Mouse (Mus musculus) megakaryocyte, embryonic 14.5 days (primary cell): ENCODE data around the gene Gpc6. TPM values are rescaled to one million over a fixed set of nuclear protein-coding genes. Genes with fewer than 3 reads are reported as not detected.

Experiments
- H3K27me3 ChIP-seq: replicated peaks from 2 replicates; pipeline ENCODE3; 2012; ENCODE audit warnings: inconsistent platforms
- H3K36me3 ChIP-seq: replicated peaks from 2 replicates; pipeline ENCODE3; 2012; ENCODE audit warnings: low read length, inconsistent platforms, mixed read lengths
- H3K4me1 ChIP-seq: 2 replicates; pipeline ENCODE4 v1.6.1; 2012; ENCODE audit warnings: inconsistent platforms
- H3K4me3 ChIP-seq: replicated peaks from 2 replicates; pipeline ENCODE3; 2012; ENCODE audit warnings: moderate library complexity, mild to moderate bottlenecking, inconsistent platforms
- H3K9me3 ChIP-seq: 2 replicates; pipeline ENCODE4 v1.6.1; 2012; ENCODE audit warnings: inconsistent platforms
- FLI1 ChIP-seq: IDR thresholded peaks from 2 replicates; pipeline ENCODE4 v1.6.1; 2012; ENCODE audit warnings: low read length, inconsistent platforms, mixed read lengths
- GATA1 ChIP-seq: IDR thresholded peaks from 3 replicates; pipeline ENCODE4 v1.6.1; 2012; ENCODE audit warnings: mixed read lengths, low read length, inconsistent platforms, borderline replicate concordance
- polyA plus RNA-seq: library from polyadenylated mRNA; stranded (reverse); fragments of >175 nt; gene quantifications from 2 replicates; pipeline ENCODE4 v1.2.3, GENCODE M21; 2012; ENCODE audit warnings: low replicate concordance; ENCODE audit not compliant: insufficient read depth

Gpc6 gene
- polyA plus RNA-seq, 1 experiment, result not detected

DNA sequence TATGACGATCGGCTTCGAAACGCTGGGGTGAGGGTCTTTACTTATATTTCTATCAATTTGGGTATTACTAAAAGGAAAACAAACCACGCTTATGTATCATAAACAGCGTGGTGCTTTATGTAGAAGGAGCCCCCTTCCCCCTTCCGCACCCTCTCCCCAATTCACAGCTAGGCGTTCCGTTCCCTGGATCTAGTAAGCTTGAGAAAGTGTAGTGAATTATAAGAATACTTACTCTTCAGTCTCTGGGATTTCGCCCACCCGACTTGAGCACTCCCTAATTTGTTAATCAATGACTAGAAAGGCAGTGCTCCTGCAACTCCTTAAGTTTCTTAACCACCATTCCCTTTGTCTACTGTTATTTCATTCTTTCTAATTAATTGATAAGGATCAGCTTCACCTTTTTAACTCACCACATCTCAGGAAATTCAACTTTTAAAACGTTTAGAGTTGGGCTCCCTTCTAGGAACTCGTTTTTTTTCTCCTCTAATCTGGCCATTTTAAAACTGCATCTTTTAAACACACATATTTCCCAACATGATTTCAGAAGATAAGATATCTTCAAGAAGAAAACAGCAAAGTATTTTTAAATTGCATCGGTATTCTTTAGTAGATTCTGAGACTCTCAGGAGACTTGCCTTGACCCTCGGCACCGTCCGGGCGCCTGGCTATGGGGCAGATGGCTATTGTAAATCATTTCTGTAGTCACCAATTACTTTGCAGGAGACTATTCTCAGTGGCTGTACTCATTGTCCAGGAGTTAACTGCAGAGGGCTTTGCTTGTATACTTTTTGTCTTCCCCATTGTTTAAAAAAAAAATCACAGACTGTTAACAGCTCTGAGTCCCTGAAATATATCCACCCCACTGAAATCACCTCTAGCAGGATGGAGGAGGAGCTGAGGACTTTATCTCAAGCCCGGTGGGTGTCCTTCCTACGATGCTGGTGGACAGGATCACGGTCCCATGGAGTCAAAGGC is 2.5 kb downstream of the Gpc6 start:
- TF ChIP-seq GATA1, result no peak
- peaks cover 4% of the 10 kb centered on the region for H3K9me3 ChIP-seq
- peaks cover 46% of the 10 kb centered on the region for H3K27me3 ChIP-seq
- H3K4me3 ChIP-seq, result no peak overlapping the region
- H3K36me3 ChIP-seq, result no peaks in the 10 kb centered on the region
- H3K4me1 ChIP-seq, result peaks cover 19% of the 10 kb centered on the region

DNA sequence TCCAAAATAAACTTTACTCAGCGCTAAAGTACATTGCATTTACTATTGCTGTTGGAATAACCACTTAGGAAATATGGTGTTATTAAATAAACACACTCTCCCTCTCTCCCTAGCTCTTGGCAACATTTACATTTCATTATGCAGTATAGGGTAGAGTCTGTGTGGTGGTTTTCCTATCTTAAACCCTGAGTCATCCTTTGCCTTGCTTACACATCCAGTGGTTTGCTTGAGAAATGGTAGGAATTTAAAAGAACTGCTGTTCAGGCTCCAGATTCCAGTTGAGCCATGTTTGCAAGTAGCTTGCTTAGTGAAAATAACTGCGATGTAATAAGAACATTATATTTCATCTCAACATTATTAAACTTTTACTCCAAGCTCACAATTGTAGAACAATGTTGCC is 3.3 kb downstream of the Gpc6 start:
- H3K27me3 ChIP-seq, result peaks cover 44% of the 10 kb centered on the region
- TF ChIP-seq GATA1 (no peak), FLI1 (no peak)
- no peaks in the 10 kb centered on the region for H3K36me3 ChIP-seq
- no peak overlapping the region for H3K4me3 ChIP-seq
- H3K4me1 ChIP-seq, result peaks cover 19% of the 10 kb centered on the region
- H3K9me3 ChIP-seq, result peaks cover 4% of the 10 kb centered on the region

DNA sequence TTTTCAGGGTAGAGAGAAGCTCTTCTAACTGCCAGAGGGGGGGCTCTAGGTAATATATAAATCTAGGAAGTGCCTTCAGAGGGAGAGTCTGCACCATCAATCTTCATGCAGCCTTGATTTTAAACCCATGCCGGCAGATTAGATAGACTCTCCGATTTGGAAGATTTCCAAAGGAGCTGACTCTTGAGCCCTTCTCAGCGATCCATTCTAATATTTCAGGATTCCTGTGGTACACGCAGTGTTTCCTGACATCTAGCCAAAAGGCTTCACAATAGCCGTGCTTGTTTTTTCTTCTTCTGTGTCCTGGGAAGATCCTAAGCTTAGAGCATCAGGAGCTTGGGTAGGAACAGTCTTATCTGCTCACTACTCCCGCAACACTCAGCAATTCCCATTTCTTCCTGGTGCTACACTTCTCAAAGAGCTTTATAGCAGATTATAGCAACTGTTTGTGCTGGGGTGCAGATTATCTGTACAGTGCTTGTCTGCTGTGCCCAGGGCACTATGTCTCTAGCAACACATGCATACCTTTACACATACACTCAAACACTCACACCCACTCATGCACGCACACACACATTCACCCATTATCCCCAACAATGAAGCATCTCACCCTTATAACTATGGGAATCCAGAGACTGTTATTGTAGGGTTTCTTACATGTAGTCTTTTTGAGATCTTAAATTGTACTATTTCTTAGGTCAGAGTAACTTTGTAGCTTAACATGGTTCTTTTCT is 3.8 kb downstream of the Gpc6 start:
- Histone ChIP-seq H3K9me3 (peaks cover 2% of the 10 kb centered on the region), H3K4me1 (peaks cover 19% of the 10 kb centered on the region), H3K27me3 (peaks cover 42% of the 10 kb centered on the region), H3K4me3 (no peak overlapping the region), H3K36me3 (no peaks in the 10 kb centered on the region)
- no peak for TF ChIP-seq FLI1
- no peak for TF ChIP-seq GATA1

DNA sequence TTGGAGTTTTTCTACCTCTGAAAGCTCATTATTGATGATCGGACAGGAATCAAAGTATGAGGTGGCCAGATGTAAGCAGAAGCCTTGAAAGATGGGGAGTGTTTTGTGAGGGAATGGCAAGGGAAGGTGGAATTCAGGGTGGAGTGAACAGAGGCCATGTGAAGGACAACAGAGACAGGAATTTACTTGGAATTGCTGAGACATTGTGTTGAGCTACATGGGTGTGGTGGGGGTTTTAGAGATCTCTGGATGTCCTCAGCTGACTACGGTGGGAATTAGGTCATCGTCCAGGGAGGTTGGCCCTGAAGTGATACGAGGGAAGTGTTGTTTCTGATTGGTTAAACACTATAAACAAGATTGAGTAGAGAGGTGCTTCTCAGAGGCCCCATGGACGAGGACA is 8.7 kb downstream of the Gpc6 start:
- no peak overlapping the region for H3K4me3 ChIP-seq
- peaks cover 3% of the 10 kb centered on the region for H3K27me3 ChIP-seq
- H3K36me3 ChIP-seq, result no peaks in the 10 kb centered on the region
- no peaks in the 10 kb centered on the region for H3K4me1 ChIP-seq
- no peak for TF ChIP-seq FLI1
- TF ChIP-seq GATA1, result no peak
- H3K9me3 ChIP-seq, result peaks cover 7% of the 10 kb centered on the region

DNA sequence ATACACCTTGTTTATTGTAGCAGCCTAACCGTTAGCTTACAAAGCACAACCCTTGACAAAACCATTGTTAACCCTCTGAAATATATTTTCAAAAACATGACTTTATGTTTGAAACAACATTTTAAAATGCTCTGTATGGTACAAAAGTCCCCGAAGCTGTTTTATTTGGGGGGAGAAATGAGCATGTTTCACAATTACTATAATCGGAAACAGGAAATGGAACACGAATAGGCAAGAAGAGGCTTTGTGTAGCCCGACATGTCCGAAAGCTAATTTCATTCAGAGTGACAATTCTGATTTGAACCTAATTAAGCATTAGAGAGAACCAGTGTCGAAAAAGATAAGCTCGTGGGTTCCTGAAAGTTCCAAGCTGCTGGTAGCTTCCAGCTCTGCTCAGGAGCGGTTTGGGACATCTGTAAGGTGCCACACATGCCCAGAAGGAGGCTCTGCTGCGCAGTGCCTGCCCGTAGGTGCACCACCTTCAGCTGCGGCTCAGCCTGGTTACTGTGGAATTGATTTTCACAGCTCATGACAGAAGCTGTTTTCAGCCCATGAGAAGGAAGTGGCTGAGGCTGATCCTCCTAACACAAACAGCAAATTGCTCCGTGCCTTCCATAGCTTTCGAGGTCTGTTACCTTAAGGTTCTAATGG is 12.9 kb downstream of the Gpc6 start:
- Histone ChIP-seq H3K36me3 (no peaks in the 10 kb centered on the region), H3K4me1 (no peaks in the 10 kb centered on the region), H3K27me3 (no peaks in the 10 kb centered on the region), H3K4me3 (no peak overlapping the region), H3K9me3 (peaks cover 7% of the 10 kb centered on the region)
- TF ChIP-seq FLI1 (no peak), GATA1 (no peak)

DNA sequence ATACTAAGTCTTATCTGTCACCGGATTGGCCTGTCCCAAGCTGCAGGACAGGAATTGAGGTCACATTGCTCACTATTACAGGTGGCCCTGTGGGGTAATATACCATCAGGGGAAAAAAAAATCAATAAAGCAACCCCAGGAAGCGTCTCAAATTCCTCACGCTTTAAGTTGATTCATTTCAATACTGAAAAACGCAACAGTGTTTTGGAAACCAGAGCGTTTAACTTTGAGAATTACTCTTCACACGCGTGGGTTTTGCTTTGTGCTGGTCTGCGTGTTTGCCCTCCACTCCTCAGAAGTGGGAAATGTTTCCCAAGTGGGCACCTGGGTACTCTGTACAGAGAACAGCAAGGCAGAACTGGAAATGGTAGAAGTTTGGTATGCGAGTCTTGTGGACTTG is 13.6 kb downstream of the Gpc6 start:
- no peak overlapping the region for H3K4me3 ChIP-seq
- H3K4me1 ChIP-seq, result no peaks in the 10 kb centered on the region
- H3K36me3 ChIP-seq, result no peaks in the 10 kb centered on the region
- H3K9me3 ChIP-seq, result peaks cover 7% of the 10 kb centered on the region
- TF ChIP-seq GATA1 (no peak), FLI1 (no peak)
- H3K27me3 ChIP-seq, result no peaks in the 10 kb centered on the region

DNA sequence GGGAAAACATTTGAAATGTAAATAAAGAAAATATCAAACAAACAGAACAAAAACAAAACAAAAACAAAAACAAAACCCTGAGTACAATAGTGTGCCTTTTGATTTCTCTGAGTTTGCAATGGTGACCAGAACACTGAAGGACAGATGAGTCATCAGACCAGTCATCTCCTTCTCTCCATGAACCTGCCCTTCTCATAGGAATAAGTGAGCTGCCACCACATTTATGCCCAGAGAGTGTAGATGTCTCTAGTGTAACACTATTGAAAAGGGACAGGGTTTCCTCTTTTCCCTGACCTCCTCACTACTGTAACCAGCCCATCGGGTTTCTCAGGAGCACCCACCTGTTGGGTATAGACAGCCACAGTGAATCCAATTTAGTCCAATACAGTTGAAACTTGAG is 14.4 kb downstream of the Gpc6 start:
- no peaks in the 10 kb centered on the region for H3K27me3 ChIP-seq
- H3K9me3 ChIP-seq, result peaks cover 7% of the 10 kb centered on the region
- TF ChIP-seq GATA1, result no peak
- H3K36me3 ChIP-seq, result no peaks in the 10 kb centered on the region
- H3K4me3 ChIP-seq, result no peak overlapping the region
- H3K4me1 ChIP-seq, result no peaks in the 10 kb centered on the region

DNA sequence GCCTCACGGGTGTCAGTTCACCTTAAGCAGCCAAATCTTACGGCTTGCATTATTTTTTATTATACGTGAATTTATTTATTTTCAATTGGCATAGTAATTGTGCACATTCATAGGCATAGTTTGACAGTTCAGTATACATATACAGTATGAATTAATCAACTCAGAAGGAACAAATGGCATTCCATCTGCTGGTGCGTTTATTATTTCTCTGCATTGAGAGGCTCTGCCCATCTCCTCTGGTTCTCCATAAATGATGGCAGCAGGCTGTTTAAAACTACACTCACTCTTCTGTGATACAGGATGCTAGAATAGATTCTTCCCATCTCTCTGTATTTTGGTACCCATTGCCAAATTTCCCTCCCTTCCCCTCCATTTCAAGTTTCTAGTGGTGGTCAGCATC is 16.7 kb downstream of the Gpc6 start:
- Histone ChIP-seq H3K27me3 (no peaks in the 10 kb centered on the region), H3K9me3 (peaks cover 12% of the 10 kb centered on the region), H3K36me3 (no peaks in the 10 kb centered on the region), H3K4me1 (no peaks in the 10 kb centered on the region), H3K4me3 (no peak overlapping the region)
- no peak for TF ChIP-seq GATA1
- TF ChIP-seq FLI1, result no peak

DNA sequence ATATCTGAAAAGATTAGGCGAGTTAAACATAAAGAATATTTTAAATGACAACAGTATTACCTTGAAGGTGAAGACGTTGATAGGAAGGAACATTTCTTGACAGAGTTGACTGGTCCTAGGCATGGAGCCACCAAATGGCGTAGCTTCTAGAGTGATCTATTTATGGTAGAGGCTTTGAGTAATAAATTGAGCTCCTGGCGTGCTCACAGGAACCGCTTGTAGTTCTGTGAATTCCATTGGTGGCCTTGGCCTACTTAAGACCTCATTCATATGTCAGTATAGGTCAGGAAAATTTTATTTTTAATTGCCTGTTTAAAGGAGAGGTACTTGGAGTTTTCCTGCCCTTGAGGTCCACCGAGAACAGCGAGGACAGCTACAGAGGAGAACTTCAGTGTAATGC is 18.6 kb downstream of the Gpc6 start:
- TF ChIP-seq FLI1 (no peak), GATA1 (no peak)
- peaks cover 13% of the 10 kb centered on the region for H3K9me3 ChIP-seq
- no peaks in the 10 kb centered on the region for H3K36me3 ChIP-seq
- no peaks in the 10 kb centered on the region for H3K4me1 ChIP-seq
- no peaks in the 10 kb centered on the region for H3K27me3 ChIP-seq
- no peak overlapping the region for H3K4me3 ChIP-seq

DNA sequence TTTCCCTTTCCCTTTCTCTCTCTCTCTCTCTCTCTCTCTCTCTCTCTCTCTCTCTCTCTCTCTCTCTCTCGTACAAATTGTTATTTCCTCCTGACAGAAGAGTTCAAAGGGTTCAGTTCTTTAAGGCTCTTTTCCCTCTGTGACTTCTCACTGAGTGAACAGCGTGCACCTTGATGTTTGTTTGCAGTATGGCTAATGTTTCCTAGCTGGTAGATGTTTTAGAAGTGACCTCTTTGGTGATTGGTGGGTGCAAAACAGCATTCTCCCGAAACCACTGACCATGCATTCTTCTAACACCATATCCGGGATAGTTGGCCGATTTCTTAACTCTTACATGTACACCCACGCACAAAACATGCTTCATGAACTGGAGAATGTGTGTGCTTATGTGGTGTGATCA is 20.9 kb downstream of the Gpc6 start:
- no peak overlapping the region for H3K4me3 ChIP-seq
- H3K27me3 ChIP-seq, result no peaks in the 10 kb centered on the region
- no peaks in the 10 kb centered on the region for H3K36me3 ChIP-seq
- H3K9me3 ChIP-seq, result peaks cover 13% of the 10 kb centered on the region
- H3K4me1 ChIP-seq, result no peaks in the 10 kb centered on the region
- no peak for TF ChIP-seq GATA1
- no peak for TF ChIP-seq FLI1
